Mouse (Mus musculus) brain, adult 2 months (tissue): ENCODE results near the gene Olfr553.
"Not testable (repeated sequence)": the region's sequence is repeated elsewhere in the genome, so short reads cannot be mapped to it uniquely, and the experiment has no call there.

Source experiments
- DNase-seq: peaks from one replicate; pipeline ENCODE4 v3.0.0; 2011; ENCODE audit warnings: low read depth, low spot score

Olfr553 gene

DNA sequence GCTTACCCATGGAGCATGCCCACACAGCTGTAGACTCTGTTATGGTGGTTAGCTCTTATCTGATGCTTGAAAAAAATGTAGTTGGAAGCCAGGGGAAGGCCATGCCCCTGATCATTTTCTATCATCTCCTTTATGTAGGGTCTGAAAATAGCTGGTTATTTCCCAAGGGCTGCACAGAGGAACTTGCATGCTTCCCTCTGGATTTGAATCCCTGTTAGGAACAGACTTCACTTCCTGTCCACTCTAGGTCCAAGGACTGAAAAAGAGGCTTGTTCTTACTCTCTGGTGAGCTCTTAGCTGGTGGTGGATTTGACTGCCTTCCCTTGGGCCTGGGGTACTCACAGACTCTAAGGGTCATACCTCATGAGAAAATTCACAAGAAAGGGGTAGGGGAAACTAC lies at the start of gene Olfr553:
Olfr553 (minus strand) TSS at position 101 of the 400 bp plus-strand sequence.
- no peak for DNase-seq

DNA sequence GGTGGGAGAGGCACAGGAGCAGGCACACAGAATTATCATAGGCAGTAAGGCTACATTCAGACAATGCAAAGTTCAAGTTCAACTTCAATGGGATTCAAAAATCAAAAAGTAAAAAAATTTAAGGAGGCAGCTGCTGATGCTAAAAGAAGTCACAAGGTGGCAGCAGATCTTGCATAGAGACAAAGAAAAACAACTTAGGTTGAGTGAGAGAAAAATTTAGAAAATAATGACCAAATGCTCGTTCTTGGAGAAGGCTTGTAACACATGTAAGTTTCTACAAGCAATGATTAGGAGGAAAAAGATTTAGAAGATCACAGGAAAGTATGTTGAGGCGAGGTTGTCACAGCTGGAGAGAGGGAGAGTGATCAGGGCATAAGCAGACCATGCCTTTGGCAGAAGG lies 47.4 kb upstream of the Olfr553 start:
- DNase-seq = peak; percentile 17

DNA sequence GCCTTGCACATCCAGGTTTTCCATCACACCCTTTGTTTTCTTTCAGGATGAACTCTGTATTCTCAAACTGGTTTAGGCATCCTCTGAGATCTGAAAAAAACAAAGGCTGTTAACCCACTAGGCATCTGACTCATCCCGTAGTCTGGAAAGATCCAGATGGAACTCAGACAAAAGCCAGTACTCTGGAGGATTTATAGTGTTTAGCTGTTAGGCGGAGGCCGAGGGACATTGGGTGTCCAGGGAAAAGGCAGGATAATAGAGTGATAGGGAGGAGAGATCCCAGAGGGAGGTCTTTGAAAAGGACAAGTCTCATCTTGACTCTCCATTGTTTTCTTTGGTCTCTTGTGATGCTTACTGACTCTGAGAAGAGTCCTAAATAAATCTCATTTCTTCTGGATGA lies 46.6 kb upstream of the Olfr553 start, which contains the start of gene Olfr556:
Olfr556 (plus strand) TSS at position 301 of the 400 bp plus-strand sequence.
- no peak for DNase-seq

DNA sequence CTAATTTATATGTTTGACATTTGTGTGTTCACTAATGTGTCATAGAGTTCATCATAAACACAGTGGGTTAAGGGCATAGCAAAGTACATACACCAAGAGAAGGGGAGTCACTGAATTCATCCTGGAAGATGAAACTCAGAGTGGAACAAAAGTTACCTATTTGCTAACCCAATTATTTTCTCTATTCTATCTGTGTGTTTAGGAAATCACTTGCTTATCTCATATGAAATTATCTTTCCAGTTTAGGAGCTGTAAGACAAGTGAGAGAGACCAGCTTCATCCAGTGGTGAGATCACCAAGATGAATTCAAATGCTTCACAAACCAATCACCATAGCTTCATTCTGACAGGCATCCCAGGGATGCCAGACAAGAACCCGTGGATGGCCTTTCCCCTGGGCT lies 40.5 kb upstream of the Olfr553 start, which contains the start of gene Olfr555:
Olfr555 (plus strand) TSS at position 301 of the 400 bp plus-strand sequence.
- no peak for DNase-seq

DNA sequence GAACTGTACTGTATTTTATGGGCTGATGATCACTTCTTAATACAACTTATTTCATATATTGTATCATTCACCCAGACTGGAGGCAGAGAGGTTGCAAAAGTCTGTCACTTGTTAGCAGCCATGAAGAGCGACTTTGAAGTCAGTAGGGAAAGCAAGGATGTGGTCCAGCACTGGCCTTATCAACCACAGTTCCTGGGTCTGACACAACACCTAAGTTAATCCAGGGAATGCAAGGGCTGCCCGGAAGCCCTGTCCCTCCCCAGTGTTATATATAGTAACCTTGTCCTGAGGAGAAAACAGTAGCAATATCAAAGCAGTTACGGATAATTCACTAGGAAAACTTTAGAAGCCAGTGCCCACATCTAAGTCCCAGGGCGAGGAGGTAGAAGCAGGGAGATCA lies 26.9 kb upstream of the Olfr553 start:
- not testable (repeated sequence) for DNase-seq

DNA sequence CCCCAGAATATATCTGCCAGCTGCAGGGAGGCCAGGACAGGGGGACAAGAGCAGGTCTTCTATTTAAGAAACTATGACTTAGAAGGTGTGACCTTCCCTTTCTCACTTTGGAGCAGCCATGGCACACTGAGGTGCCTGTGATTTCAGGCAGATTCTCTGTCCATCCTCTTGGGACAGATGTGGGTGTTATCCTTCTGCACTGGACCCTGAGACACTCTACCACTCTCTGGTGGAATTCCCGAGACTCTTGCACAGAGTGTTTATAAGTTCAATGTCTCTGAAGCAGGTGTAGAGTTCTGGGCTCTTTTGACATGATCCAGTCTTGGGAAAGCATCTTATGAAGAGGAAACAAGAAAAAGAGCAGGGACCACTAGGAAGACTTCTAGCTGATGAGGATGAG lies 20.1 kb upstream of the Olfr553 start, which contains the start of gene Olfr554:
Olfr554 (plus strand) TSS at position 301 of the 400 bp plus-strand sequence.
- no peak for DNase-seq

DNA sequence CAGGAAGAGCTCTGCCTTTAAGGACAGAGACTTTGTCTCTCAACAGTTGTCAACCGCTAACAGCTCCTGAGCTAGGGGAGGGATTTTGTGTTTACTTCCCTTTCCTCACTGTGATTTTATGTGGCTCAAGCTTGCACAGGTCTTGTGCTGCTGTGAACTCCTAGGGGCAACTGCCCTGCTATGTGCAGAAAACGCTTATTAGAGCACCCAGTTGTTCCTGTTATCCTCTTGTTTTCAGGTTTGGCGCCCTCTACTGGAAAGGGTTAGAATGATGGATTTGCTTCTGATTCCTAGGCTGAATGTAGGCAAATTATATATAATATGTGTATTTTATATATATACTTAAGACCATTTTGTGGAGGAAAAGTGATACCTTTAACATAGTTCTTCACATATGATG lies 18.6 kb upstream of the Olfr553 start:
- peak; percentile 61 for DNase-seq

DNA sequence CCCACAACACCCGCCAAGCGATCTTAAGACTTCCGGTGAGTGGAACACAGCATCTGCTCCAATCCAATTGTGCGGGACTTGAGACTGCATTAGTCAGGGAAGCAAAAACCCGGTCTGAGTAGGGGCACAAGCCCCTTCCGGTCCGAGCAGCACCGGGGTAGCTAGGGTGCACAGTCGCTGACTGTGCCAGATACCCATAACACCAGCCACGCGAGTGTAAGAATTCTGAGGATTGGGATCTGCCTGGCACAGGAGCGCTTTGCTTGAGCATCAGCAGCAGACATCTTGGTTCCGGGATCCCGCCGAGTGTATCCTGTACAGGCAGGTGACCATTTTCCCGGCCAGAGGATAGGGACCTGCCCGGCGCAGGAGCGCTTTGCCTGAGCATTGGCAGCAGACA lies 2.4 kb upstream of the Olfr553 start:
- DNase-seq = not testable (repeated sequence)

DNA sequence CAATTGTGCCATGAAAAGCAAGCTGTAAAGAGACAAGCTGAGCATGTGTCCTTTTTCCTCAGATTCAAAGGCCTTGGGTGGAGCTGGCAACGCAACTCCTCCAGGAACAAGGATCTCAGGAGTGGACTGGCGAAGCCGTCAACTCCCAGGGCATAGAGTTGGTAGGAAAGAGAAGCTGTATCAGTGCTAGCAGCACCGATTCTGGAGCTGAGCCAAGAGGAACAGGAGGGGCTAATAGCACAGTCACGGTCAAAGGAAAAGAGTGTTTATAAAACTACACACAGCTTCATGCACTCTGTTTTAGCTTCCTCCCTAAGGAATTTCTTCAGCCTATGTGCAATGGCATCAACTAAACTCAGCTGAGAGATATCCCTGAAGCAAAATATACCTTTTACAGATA lies 1.6 kb upstream of the Olfr553 start:
- peak; percentile 14 for DNase-seq

DNA sequence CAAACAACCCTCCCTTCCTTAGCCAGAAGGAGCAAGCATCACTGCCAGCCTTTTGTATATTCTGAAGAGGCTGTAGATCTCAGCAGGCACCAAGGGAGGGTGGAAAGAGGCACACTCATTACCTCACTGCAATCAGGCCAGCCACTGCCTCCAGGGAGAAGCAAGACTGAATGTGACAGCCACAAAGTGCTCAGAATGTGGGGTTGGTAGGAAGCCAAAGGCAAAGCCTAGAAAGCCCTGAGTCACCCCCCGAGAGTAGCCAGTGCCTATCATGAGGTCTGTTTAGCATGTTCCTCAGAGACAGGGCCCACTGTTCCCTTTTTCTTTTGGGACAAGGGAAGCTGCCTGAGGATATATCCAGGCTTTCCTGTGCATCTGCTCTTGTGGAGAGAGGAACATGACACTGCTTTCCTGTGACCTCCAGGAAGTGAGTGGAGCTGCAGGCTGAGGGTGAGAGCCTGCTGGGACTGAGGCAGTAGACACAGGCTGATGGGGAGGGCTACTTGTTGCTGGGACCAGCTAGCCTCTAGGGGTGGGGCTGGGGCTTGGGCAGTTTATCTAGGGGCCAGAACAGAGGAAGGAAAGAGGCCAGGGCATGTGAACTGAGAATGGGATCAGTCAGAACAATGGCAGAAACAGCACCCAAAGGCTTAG lies 20.5 kb downstream of the Olfr553 start, which contains the start of gene Olfr552:
Olfr552 (plus strand) TSS at position 393 of the 654 bp plus-strand sequence.
- peak; percentile 17 for DNase-seq

DNA sequence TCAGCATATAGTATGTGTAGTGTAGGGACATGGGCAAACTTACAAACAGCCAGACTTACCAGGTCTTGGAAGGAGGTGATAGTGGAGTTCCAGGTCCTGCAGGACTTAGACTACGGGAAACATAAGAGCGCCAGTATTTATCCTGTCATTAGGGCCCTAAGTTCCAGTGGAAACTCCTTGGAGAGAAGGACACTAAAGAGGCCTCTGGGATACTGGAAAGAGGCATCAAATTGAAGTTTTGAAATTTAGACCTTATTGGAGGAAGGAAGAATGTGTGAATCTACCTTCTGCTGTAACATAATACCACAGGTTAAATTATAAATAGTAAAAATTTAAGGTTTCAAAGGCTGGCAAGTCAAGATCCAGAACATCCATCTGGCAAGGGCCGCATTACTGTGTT lies 26.2 kb downstream of the Olfr553 start, which contains the start of gene Olfr551:
Olfr551 (minus strand) TSS at position 101 of the 400 bp plus-strand sequence.
- no peak for DNase-seq

DNA sequence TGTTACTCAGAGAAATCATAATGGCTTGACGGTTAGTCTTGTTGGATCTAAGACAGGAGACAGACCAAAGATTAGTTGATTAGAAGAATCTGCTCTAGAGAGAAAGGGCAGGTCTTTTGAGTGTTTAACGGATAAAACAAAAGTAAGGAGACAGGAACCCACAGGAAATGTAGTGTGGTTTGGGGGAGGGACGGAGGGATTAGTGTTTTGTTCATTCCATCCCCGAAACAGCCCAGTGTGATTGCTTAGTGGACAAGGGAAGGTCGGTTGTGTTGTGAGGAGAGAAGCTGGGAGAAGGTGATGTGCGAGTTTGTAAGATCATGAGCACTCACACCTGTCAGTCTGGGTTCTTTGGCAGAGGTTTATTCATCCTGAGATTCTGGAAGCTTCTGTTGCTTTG lies 42.0 kb downstream of the Olfr553 start:
- no peak for DNase-seq

DNA sequence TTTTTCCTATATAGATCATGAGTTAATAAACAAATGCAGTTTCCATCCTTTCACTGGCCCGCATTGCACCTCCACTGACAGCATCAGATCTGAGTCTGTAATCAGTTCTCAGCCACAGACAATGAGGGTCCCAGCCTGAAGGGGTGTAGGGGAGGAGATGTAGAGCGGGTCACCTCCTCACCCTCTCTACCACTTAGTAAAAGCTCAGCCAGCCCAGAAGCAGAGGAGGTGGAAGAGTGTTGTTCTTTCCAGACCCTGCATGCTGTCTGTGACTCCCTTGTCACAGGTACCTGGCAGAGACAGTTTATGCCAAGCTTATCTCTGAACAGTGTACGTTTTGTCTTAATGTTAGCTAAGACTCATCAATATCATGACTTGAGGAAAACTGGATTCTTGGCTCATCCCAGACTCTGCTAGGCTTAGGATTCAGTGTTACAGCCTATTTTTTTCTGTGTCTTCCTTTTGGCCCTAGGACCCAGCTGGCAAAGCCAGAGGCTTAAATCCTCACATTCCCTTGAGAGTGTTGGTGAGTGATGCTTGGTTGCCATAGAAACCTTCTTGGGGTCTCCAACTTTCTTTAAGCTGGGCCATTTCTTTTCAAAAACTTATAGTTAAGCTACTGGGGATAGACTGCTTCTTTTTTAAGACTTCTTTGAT lies 44.7 kb downstream of the Olfr553 start:
- no peak for DNase-seq

DNA sequence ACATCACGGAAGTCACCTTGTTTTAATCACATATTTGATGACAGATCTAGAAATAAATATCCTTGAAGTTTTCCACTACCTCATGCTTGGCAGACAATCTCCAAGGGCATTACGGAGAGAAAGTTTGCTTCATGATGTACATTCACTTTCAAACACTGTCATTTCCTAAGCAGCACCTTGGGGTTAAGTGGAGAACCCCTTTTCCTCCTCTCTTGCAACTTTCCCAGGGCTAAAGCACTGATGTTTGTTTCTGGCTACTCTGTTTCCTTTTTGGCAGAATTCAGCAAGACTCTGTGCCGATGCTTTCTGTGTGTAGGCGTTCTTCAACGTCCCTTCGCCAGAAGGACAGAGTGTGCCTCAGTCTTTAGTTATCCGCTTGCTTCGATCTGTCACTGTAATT lies 46.9 kb downstream of the Olfr553 start, which contains the start of gene Olfr550:
Olfr550 (plus strand) TSS at position 301 of the 400 bp plus-strand sequence.
- no peak for DNase-seq

DNA sequence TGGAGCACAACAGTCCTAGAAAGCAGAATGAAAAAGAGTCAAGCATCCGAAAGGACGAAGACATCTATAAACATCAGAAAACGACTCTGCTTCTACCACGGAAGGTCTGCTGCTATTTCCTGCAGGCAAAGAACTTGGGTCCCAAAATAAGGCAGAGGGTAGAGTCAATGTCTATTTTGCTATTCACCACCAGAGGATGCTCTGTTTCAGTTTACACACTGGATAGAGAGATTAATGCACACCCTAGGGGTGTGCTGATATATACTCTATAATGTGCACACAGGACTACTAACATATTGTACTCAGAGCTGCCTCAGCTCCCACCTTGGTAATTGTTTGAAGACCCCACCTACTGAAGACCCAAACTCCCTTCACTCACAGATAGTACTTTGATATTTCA lies 51.8 kb downstream of the Olfr553 start:
- DNase-seq = no peak

DNA sequence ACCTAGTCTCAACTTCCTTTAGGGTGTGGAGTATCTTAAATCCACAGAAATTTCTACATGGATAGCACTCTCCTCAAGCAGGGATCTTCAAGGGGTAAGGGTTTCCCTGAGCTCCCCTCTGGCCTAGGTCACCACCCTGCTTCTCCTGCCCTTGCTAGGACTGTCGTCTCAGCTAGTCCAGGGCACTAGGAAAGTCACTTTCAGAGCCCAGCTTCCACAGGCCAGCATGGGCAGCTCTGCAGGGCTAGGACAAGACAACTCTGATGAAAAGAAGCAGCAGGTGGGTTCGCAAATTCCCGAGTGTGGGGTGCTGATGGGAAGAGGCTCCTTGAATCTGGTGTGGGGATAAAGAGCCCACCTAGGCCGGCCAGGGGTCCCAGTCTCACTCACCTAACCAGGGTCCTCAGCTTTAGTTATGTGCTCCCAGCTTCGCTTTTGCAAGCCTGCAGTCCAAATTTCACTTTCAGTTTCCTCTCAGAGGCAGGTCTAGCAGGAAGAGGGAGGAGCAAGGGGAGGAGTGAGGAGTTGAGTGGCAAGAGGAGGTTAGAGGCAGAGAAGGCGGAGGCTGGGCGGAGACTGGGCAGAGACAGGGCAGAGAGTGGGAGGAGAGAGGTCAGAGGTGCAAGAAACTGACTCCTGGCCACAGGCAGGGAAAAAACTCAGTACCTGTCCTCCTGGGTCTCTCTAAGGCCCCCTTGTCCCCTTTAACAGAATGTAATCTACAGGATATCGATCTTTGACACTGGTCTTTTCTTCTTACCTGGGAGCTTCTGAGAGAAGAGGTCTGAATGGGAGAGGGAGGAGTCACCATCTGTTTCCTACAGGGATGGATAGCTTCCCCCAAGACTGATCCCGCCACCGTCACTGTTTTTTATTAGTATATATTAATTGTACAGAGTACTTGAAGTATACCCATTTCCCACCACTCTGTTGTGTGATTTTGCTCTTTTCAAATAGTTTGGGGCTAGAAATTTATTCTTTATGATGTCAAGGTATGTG lies 52.7 kb downstream of the Olfr553 start, which contains the start of gene Trim21:
Trim21 (minus strand) TSS at position 488 of the 999 bp plus-strand sequence.
- DNase-seq = peak; percentile 89
